Mouse (Mus musculus) testis, adult 2 months (tissue): ENCODE measurements around the gene Gm7579.

Experiments
- CTCF ChIP-seq: fragments of 200-500 bp; IDR thresholded peaks from 2 replicates; pipeline ENCODE4 v1.5.1; 2012; ENCODE audit warnings: low read depth, mild to moderate bottlenecking, inconsistent platforms, low read length, moderate library complexity; ENCODE audit not compliant: control insufficient read depth, insufficient read depth, insufficient replicate concordance
- POLR2A ChIP-seq: fragments of 200-500 bp; IDR thresholded peaks from 2 replicates; pipeline ENCODE4 v1.6.1; 2012; ENCODE audit warnings: low read depth, mild to moderate bottlenecking, inconsistent platforms, low read length, moderate library complexity; ENCODE audit not compliant: control insufficient read depth

GRCm38 (mm10) chr7:142201064-142201463, 10.6 kb upstream of the Gm7579 start, which contains the start of gene Krtap5-3:
- no peak for TF ChIP-seq CTCF
- TF ChIP-seq POLR2A = no peak
